Mouse (Mus musculus): Measurements from ENCODE around the gene Exoc6b. TPM values are rescaled to one million over a fixed set of nuclear protein-coding genes. Genes with fewer than 3 reads are reported as not detected.
A peak's percentile ranks its signal among the peaks of the same experiment; 100 is the strongest.

Gene Exoc6b
- polyA plus RNA-seq, 1 experiment from 2014 or later: 11.7 TPM

DNA sequence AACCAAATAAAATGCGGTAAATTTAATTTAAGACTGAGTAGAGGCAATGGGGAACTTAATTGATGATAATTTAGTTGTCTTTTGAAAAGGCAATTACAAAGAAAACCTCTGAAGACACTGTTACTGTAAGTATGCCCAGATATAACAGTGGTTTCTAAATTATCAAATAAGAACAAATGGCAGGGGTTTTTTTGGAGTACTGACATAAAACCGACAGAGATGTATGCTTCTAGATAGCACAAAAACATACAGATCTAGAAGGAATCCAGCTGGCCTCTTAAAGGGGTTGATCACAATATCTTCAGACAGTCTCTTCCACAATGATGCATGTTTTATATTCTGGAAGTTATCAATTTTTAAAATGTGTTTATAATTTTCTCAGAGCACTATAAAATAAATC lies 123.2 kb downstream of the Exoc6b start:
- 71% methylated on average over 2 of the region's 2 CpGs for WGBS
- Histone ChIP-seq H3K27me3 (ENCODE audit: control insufficient read depth, insufficient read depth, low read length) (no peaks in the 10 kb centered on the region), H3K27ac (replicated peaks) (no peak overlapping the region), H3K36me3 (ENCODE audit: control insufficient read depth, insufficient read depth, low read length) (no peaks in the 10 kb centered on the region), H3K9ac (ENCODE audit: low read length) (no peak overlapping the region), H3K4me2 (replicated peaks; ENCODE audit: low read depth) (no peak overlapping the region), H3K4me1 (replicated peaks; ENCODE audit: control insufficient read depth, insufficient read depth) (no peaks in the 10 kb centered on the region), H3K9me3 (ENCODE audit: control insufficient read depth, low read length) (no peaks in the 10 kb centered on the region), H3K4me3 (ENCODE audit: low read depth, low read length) (no peak overlapping the region)
- TF ChIP-seq CTCF (IDR thresholded peaks at IDR 0.05; ENCODE audit: low read depth): no peak
- no peak for TF ChIP-seq EP300 (optimal IDR thresholded peaks at IDR 0.05)
- DNase-seq (ENCODE audit: low spot score): no peak
- no peak for ATAC-seq (ENCODE audit: low FRiP score, low TSS enrichment)

GRCm38 (mm10) chr6:84932953-84933921 lies 136.1 kb downstream of the Exoc6b start:
- H3K9ac ChIP-seq (ENCODE audit: low read length): no peak overlapping the region
- ATAC-seq (ENCODE audit: low FRiP score, low TSS enrichment) (no peak), DNase-seq (ENCODE audit: low spot score) (no peak)
- no peaks in the 10 kb centered on the region for H3K27me3 ChIP-seq (ENCODE audit: control insufficient read depth, insufficient read depth, low read length)
- no peak overlapping the region for H3K27ac ChIP-seq (replicated peaks)
- TF ChIP-seq EP300 (optimal IDR thresholded peaks at IDR 0.05): no peak
- no peak for TF ChIP-seq CTCF (IDR thresholded peaks at IDR 0.05; ENCODE audit: low read depth)
- H3K9me3 ChIP-seq (ENCODE audit: control insufficient read depth, low read length): no peaks in the 10 kb centered on the region
- 60% methylated on average over 11 of the region's 11 CpGs for WGBS
- no peaks in the 10 kb centered on the region for H3K4me1 ChIP-seq (replicated peaks; ENCODE audit: control insufficient read depth, insufficient read depth)
- no peak overlapping the region for H3K4me2 ChIP-seq (replicated peaks; ENCODE audit: low read depth)
- no peaks in the 10 kb centered on the region for H3K36me3 ChIP-seq (ENCODE audit: control insufficient read depth, insufficient read depth, low read length)
- H3K4me3 ChIP-seq (ENCODE audit: low read depth, low read length): no peak overlapping the region

DNA sequence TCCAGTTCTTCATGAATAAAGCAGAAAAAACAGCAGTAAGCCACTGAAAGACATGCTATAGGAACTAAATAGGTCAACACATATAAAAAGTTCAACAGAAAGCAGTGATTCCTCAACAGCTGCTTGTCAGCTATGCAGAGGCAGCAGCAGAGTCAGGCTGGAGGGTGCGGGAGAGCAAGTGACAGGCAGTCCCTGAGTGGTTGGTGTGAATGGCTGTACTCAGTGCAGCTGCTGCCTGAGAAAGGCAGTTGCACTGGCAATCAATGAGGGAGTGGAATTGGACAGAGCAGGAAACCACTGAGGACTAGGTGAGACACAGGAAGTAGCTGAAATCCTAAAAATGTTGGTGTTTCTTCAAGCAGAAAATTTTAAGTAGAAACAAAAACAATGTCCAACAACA lies 138.3 kb downstream of the Exoc6b start:
- no peak for TF ChIP-seq EP300 (optimal IDR thresholded peaks at IDR 0.05)
- TF ChIP-seq CTCF (IDR thresholded peaks at IDR 0.05; ENCODE audit: low read depth): no peak
- Histone ChIP-seq H3K4me2 (replicated peaks; ENCODE audit: low read depth) (no peak overlapping the region), H3K4me3 (ENCODE audit: low read depth, low read length) (no peak overlapping the region), H3K27me3 (ENCODE audit: control insufficient read depth, insufficient read depth, low read length) (no peaks in the 10 kb centered on the region), H3K9me3 (ENCODE audit: control insufficient read depth, low read length) (no peaks in the 10 kb centered on the region), H3K9ac (ENCODE audit: low read length) (no peak overlapping the region), H3K4me1 (replicated peaks; ENCODE audit: control insufficient read depth, insufficient read depth) (no peaks in the 10 kb centered on the region), H3K27ac (replicated peaks) (no peak overlapping the region), H3K36me3 (ENCODE audit: control insufficient read depth, insufficient read depth, low read length) (no peaks in the 10 kb centered on the region)
- DNase-seq (ENCODE audit: low spot score) (no peak), ATAC-seq (ENCODE audit: low FRiP score, low TSS enrichment) (no peak)
- WGBS: 32% methylated on average over 1 of the region's 1 CpGs

- H3K4me3 ChIP-seq (ENCODE audit: low read depth, low read length): no peak overlapping the region
- no peaks in the 10 kb centered on the region for H3K4me1 ChIP-seq (replicated peaks; ENCODE audit: control insufficient read depth, insufficient read depth)
- 64% methylated on average over 3 of the region's 3 CpGs for WGBS
- TF ChIP-seq CTCF (IDR thresholded peaks at IDR 0.05; ENCODE audit: low read depth): peak; percentile 80
- no peak for TF ChIP-seq EP300 (optimal IDR thresholded peaks at IDR 0.05)
- H3K9me3 ChIP-seq (ENCODE audit: control insufficient read depth, low read length): no peaks in the 10 kb centered on the region
- no peak overlapping the region for H3K4me2 ChIP-seq (replicated peaks; ENCODE audit: low read depth)
- no peak overlapping the region for H3K27ac ChIP-seq (replicated peaks)
- no peaks in the 10 kb centered on the region for H3K27me3 ChIP-seq (ENCODE audit: control insufficient read depth, insufficient read depth, low read length)
- DNase-seq (ENCODE audit: low spot score) (no peak), ATAC-seq (ENCODE audit: low FRiP score, low TSS enrichment) (no peak)
- H3K36me3 ChIP-seq (ENCODE audit: control insufficient read depth, insufficient read depth, low read length): no peaks in the 10 kb centered on the region
- no peak overlapping the region for H3K9ac ChIP-seq (ENCODE audit: low read length)
Measured at GRCm38 (mm10) chr6:84926066-84926465, 143.2 kb downstream of the Exoc6b start.

DNA sequence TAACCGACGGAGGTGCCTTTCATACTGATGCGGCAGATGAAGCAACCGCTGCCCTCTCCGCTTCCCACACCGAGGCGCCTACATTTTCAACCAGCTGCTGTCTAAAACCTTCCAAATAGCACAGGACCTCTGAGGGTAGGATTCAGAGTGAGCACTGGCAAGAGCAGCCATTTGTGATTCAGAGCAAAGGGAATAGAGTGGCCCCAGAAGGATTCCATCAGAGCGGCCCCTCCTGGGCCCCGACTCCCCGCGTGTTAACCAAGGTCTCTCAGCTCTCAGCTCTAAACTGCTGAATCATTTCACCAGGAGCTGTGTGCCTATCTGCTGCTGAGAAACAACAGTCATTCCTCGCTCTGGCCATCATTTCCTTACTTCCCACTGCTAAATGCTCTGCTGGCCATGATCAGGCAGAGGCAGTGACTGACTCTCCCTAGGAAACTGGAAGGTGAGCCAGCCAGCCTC lies 145.5 kb downstream of the Exoc6b start:
- Histone ChIP-seq H3K36me3 (ENCODE audit: control insufficient read depth, insufficient read depth, low read length) (no peaks in the 10 kb centered on the region), H3K27ac (replicated peaks) (no peak overlapping the region; the same call in 1 of the 2 replicates), H3K9me3 (ENCODE audit: control insufficient read depth, low read length) (no peaks in the 10 kb centered on the region), H3K4me1 (replicated peaks; ENCODE audit: control insufficient read depth, insufficient read depth) (no peaks in the 10 kb centered on the region), H3K4me2 (replicated peaks; ENCODE audit: low read depth) (0 out of 2 replicates have a peak overlapping the region, but pooled peaks have one; percentile 1), H3K4me3 (ENCODE audit: low read depth, low read length) (no peak overlapping the region), H3K27me3 (ENCODE audit: control insufficient read depth, insufficient read depth, low read length) (no peaks in the 10 kb centered on the region), H3K9ac (ENCODE audit: low read length) (no peak overlapping the region)
- no peak for TF ChIP-seq CTCF (IDR thresholded peaks at IDR 0.05; ENCODE audit: low read depth)
- no peak for TF ChIP-seq EP300 (optimal IDR thresholded peaks at IDR 0.05)
- ATAC-seq (ENCODE audit: low FRiP score, low TSS enrichment): no peak
- DNase-seq (ENCODE audit: low spot score): no peak
- 42% methylated on average over 12 of the region's 12 CpGs for WGBS

- no peak overlapping the region for H3K4me2 ChIP-seq (replicated peaks; ENCODE audit: low read depth)
- no peaks in the 10 kb centered on the region for H3K36me3 ChIP-seq (ENCODE audit: control insufficient read depth, insufficient read depth, low read length)
- H3K27me3 ChIP-seq (ENCODE audit: control insufficient read depth, insufficient read depth, low read length): no peaks in the 10 kb centered on the region
- no peaks in the 10 kb centered on the region for H3K9me3 ChIP-seq (ENCODE audit: control insufficient read depth, low read length)
- no peaks in the 10 kb centered on the region for H3K4me1 ChIP-seq (replicated peaks; ENCODE audit: control insufficient read depth, insufficient read depth)
- H3K9ac ChIP-seq (ENCODE audit: low read length): no peak overlapping the region
- no peak overlapping the region for H3K4me3 ChIP-seq (ENCODE audit: low read depth, low read length)
- DNase-seq (ENCODE audit: low spot score) (peak; percentile 61), ATAC-seq (ENCODE audit: low FRiP score, low TSS enrichment) (no peak)
- no peak overlapping the region for H3K27ac ChIP-seq (replicated peaks)
- TF ChIP-seq EP300 (optimal IDR thresholded peaks at IDR 0.05) (no peak), CTCF (IDR thresholded peaks at IDR 0.05; ENCODE audit: low read depth) (peak; percentile 79)
- WGBS: 41% methylated on average over 2 of the region's 2 CpGs
Measured at GRCm38 (mm10) chr6:84916291-84916690, 153.0 kb downstream of the Exoc6b start.

Measured in stomach, postnatal 0 days (tissue).